Mouse (Mus musculus) spleen, embryonic (tissue): Measurements from ENCODE around the gene Fndc1.

ENCODE experiments used
- CTCF ChIA-PET: fragments of 350-600 bp; sonication (Branson Sonifier 250); formaldehyde crosslinking; loops from one replicate; lab custom pipeline; 2022; lab: Charles Lee

The Fndc1 gene

GRCm38 (mm10) chr17:7826819-7827515, at the start of gene Fndc1:
Gene Fndc1 (minus strand): TSS chr17:7827302.
- CTCF ChIA-PET: no interaction called here

GRCm38 (mm10) chr17:7876541-7876940, 49.4 kb upstream of the Fndc1 start:
- CTCF ChIA-PET: no interaction called here

- CTCF ChIA-PET: no interaction called here
Observed at GRCm38 (mm10) chr17:7875941-7876461, 48.9 kb upstream of the Fndc1 start.

GRCm38 (mm10) chr17:7874776-7875531, 47.9 kb upstream of the Fndc1 start:
- CTCF ChIA-PET: interaction anchor here (0.5 kb wide), 1 partner anchor 13 kb away, joined by 5 read pairs; no protein-coding TSS in a partner anchor

GRCm38 (mm10) chr17:7873382-7873781, 46.3 kb upstream of the Fndc1 start:
- CTCF ChIA-PET: no interaction called here

GRCm38 (mm10) chr17:7871800-7872199, 44.7 kb upstream of the Fndc1 start:
- CTCF ChIA-PET: no interaction called here

- CTCF ChIA-PET: interaction anchor here (0.6 to 1.0 kb wide), 2 partner anchors 33 to 442 kb away, joined by 3 to 6 read pairs; no protein-coding TSS in a partner anchor
Observed at GRCm38 (mm10) chr17:7870862-7871605, 43.9 kb upstream of the Fndc1 start.

GRCm38 (mm10) chr17:7869114-7869513, 42.0 kb upstream of the Fndc1 start:
- CTCF ChIA-PET: interaction anchor here (0.6 to 1.2 kb wide), 3 partner anchors 15 to 60 kb away, joined by 3 to 7 read pairs (median 4); no protein-coding TSS in a partner anchor

GRCm38 (mm10) chr17:7868631-7869030, 41.5 kb upstream of the Fndc1 start:
- CTCF ChIA-PET: interaction anchor here (0.6 to 1.2 kb wide), 5 partner anchors 18 to 113 kb away, joined by 3 to 7 read pairs (median 3); no protein-coding TSS in a partner anchor

- CTCF ChIA-PET: interaction anchor here (1.2 kb wide), 1 partner anchor 63 kb away, joined by 3 read pairs; no protein-coding TSS in a partner anchor
Observed at GRCm38 (mm10) chr17:7864740-7865139, 37.6 kb upstream of the Fndc1 start.

- CTCF ChIA-PET: interaction anchor here (1.2 kb wide), 1 partner anchor 64 kb away, joined by 3 read pairs; no protein-coding TSS in a partner anchor
Observed at GRCm38 (mm10) chr17:7863745-7864144, 36.6 kb upstream of the Fndc1 start.

GRCm38 (mm10) chr17:7860845-7861360, 33.8 kb upstream of the Fndc1 start:
- CTCF ChIA-PET: no interaction called here

GRCm38 (mm10) chr17:7857658-7858057, 30.6 kb upstream of the Fndc1 start:
- CTCF ChIA-PET: no interaction called here

GRCm38 (mm10) chr17:7855851-7856250, 28.7 kb upstream of the Fndc1 start:
- CTCF ChIA-PET: no interaction called here

GRCm38 (mm10) chr17:7851979-7852378, 24.9 kb upstream of the Fndc1 start:
- CTCF ChIA-PET: no interaction called here

GRCm38 (mm10) chr17:7851527-7851926, 24.4 kb upstream of the Fndc1 start:
- CTCF ChIA-PET: no interaction called here

- CTCF ChIA-PET: no interaction called here
Observed at GRCm38 (mm10) chr17:7850246-7850645, 23.1 kb upstream of the Fndc1 start.

GRCm38 (mm10) chr17:7840505-7841290, 13.6 kb upstream of the Fndc1 start:
- CTCF ChIA-PET: no interaction called here

GRCm38 (mm10) chr17:7827586-7827985, 484 bp upstream of the Fndc1 start:
- CTCF ChIA-PET: no interaction called here

- CTCF ChIA-PET: no interaction called here
Observed at GRCm38 (mm10) chr17:7825416-7825815, 1.7 kb downstream of the Fndc1 start.
